Mouse (Mus musculus) duodenum, adult 2 months (tissue): ENCODE results near the gene Cox15. TPM values are rescaled to one million over a fixed set of nuclear protein-coding genes. Genes with fewer than 3 reads are reported as not detected.

Experiments
- polyA plus RNA-seq: library from polyadenylated mRNA; depleted of rRNA; stranded (reverse); fragments of >200 nt; gene quantifications from 2 replicates; pipeline ENCODE4 v1.2.3, GENCODE M21; 2012; ENCODE audit warnings: low replicate concordance; rRNA removed

Gene Cox15
- polyA plus RNA-seq: 7.4 and 9.5 TPM in 2 replicates

GRCm38 (mm10) chr19:43752489-43753225 is at the start of gene Cox15, which contains the start of gene Cutc:
Gene Cox15 (minus strand): TSS chr19:43753000.
Gene Cutc (plus strand): TSS chr19:43752996.

GRCm38 (mm10) chr19:43781980-43782379 is 29.2 kb upstream of the Cox15 start, which contains the start of gene Abcc2:
Gene Abcc2 (plus strand): TSS chr19:43782192.

DNA sequence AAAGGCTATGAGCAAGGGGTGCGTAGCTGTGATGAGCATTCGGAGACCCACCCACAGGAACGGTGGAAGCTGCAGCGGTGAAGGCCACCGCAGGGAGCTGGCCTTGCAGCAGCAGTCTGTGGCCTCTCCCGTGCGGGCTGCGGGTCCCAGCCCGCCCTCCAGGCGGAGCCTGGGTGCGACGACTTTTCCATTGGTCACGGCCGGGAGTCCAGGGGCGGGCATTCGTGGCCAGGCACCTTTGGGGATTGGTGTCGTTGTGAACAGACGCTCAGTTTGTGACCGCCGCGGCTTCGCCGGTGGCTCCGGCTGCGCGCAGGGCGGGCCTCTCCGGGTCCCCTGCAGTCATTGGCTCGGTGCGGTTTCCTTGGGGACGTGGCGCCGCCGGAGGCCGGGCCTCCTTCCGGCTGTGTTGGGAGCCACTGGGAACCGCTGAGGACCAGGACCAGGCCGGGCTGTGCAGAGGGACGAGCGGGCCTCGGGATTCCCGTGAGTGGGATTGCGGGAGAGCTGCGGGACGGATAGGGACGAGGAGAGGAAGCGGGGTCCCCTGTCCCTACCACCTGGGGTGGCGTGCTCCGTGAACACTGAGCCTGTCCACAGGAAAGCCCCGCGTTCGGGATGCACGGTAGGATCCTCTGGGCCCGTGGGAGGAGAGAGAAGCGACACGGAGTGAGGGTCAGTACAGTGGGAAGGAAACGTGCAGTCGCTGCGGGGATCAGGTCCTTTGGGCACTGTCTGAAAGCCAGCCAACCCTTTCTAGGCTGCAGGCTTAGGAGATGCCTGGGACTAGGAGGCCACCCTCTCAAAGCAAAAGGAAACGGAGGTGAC is 63.2 kb downstream of the Cox15 start, which contains the start of gene Entpd7:
TSS of gene Entpd7 (plus strand) at position 254 of the 828 bp plus-strand sequence.

Other genes with a start within 250 kb of the Cox15 start
- gene Got1, start 228.4 kb downstream of the Cox15 start, polyA plus RNA-seq: 43.9 and 53.4 TPM in 2 replicates
- 9.1 and 30.1 TPM in 2 replicates for gene Nkx2-3, start 140.7 kb downstream of the Cox15 start, polyA plus RNA-seq
- 73.7 and 74.1 TPM in 2 replicates for gene Slc25a28, start 78.1 kb downstream of the Cox15 start, polyA plus RNA-seq
- gene Entpd7, start 63.3 kb downstream of the Cox15 start, polyA plus RNA-seq: 16.7 and 23.5 TPM in 2 replicates
- gene Cutc, start within 50 bp of the Cox15 start, polyA plus RNA-seq: 2.8 and 3.0 TPM in 2 replicates
- 37.5 and 40.8 TPM in 2 replicates for gene Abcc2, start 29.2 kb upstream of the Cox15 start, polyA plus RNA-seq
- gene Dnmbp, start 187.2 kb upstream of the Cox15 start, polyA plus RNA-seq: 32.9 and 33.6 TPM in 2 replicates
- 1.8 and 9.0 TPM in 2 replicates for gene Cpn1, start 233.6 kb upstream of the Cox15 start, polyA plus RNA-seq